Mouse (Mus musculus) hematopoietic stem cell, adult 5-6 weeks (primary cell): Measurements from ENCODE around the gene Tulp2. TPM values are rescaled to one million over a fixed set of nuclear protein-coding genes. Genes with fewer than 3 reads are reported as not detected.
"Not testable (repeated sequence)": the region's sequence is repeated elsewhere in the genome, so short reads cannot be mapped to it uniquely, and the experiment has no call there.

Experiments used
- ATAC-seq, 2 experiments: fragments of 125-278 bp in 1 of 2; replicated peaks in 1 of 2; 2 replicates each; pipeline ENCODE4 v1.8.0; 2016 to 2017; ENCODE audit warnings: inconsistent platforms in 2 of 2, mild to moderate bottlenecking in 2 of 2, moderate number of reproducible peaks in 2 of 2, low read depth in 1 of 2, moderate TSS enrichment in 1 of 2; ENCODE audit not compliant: low FRiP score in 2 of 2, poor library complexity in 2 of 2, severe bottlenecking in 2 of 2, insufficient read depth in 1 of 2, low TSS enrichment in 1 of 2
- total RNA-seq: library from RNA; stranded (forward); fragments of 172-1452, 232-1000 nt; gene quantifications from 2 replicates; pipeline ENCODE4 v1.2.3, GENCODE M21; 2017

Tulp2 gene
- total RNA-seq, 1 experiment from 2014 or later: not detected

GRCm38 (mm10) chr7:45525809-45526473 is 44.3 kb downstream of the Tulp2 start, which contains the start of the genes Ppp1r15a and Plekha4:
TSS of gene Ppp1r15a (minus strand) at chr7:45526268.
TSS of gene Plekha4 (plus strand) at chr7:45526330.
- peak; percentile 73 to 78 for ATAC-seq

GRCm38 (mm10) chr7:45526474-45527120 is 44.9 kb downstream of the Tulp2 start:
- ATAC-seq: no peak

GRCm38 (mm10) chr7:45527169-45527568 is 45.5 kb downstream of the Tulp2 start:
- ATAC-seq: not testable (repeated sequence)

- peak in 1 of 2 experiments; percentile 8; a peak in 1 of 4 replicates for ATAC-seq
Observed at GRCm38 (mm10) chr7:45529461-45529860, 47.8 kb downstream of the Tulp2 start.

DNA sequence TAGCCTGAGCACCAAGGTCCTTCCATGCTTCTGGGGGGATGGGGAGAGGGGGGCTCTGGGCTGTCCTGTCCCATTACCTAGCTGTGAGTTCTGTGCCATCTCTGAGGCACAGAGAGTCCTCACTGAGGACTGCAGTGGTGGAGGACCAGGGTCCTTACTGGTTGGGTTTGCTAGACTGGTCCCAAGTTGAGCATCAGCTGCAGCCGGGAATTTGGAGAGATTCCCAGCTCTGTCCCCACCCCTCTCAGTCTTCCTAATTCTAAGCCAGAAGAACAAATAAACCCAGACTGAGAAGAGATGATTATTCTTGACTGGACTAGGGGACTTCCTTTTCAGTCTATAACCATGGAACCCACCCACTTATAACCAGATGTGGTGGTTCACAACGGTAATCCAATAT is 49.0 kb downstream of the Tulp2 start:
- no peak for ATAC-seq

DNA sequence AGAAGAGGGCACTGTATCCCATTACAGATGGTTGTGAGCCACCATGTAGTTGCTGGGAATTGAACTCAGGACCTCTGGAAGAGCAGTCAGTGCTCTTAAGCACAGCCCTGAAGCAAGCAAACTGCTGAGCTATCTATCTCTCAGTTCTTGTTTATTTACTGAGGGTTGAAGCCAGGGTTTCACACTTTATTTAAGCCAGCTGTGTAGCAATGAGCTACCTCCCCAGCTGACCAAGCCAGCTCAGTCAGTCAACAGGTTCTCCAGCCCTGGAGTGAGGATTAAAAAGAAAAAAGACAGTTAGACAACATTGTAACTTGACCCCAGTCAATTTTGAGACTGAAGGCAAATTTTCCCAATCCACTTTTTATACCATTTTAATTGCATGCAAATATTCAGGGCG is 54.0 kb downstream of the Tulp2 start:
- ATAC-seq: no peak

- ATAC-seq: no peak
Observed at GRCm38 (mm10) chr7:45537602-45538001, 55.9 kb downstream of the Tulp2 start.

GRCm38 (mm10) chr7:45538163-45539041 is 56.7 kb downstream of the Tulp2 start:
- peak; percentile 32 to 51; a peak in 3 of 4 replicates for ATAC-seq

GRCm38 (mm10) chr7:45539095-45539494 is 57.4 kb downstream of the Tulp2 start:
- ATAC-seq: no peak

GRCm38 (mm10) chr7:45540213-45540612 is 58.5 kb downstream of the Tulp2 start:
- ATAC-seq: no peak

DNA sequence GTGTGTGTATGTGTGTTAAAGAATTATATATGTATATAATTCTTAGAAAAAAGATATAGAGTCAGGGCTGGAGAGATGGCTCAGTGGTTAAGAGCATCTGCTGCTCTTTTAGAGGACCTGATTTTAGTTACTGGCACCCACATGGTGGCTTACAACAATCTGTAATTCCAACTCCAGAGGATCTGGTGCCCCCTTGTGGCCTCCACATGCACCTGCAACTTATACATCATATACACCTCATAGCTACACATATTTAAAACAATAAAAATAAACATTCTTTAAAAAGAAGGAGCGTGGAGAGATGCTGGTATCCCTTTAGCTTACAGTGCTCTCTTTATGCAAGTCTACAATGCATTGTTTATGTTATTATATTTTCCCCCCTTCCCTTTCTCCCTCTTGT is 62.8 kb downstream of the Tulp2 start:
- no peak for ATAC-seq

DNA sequence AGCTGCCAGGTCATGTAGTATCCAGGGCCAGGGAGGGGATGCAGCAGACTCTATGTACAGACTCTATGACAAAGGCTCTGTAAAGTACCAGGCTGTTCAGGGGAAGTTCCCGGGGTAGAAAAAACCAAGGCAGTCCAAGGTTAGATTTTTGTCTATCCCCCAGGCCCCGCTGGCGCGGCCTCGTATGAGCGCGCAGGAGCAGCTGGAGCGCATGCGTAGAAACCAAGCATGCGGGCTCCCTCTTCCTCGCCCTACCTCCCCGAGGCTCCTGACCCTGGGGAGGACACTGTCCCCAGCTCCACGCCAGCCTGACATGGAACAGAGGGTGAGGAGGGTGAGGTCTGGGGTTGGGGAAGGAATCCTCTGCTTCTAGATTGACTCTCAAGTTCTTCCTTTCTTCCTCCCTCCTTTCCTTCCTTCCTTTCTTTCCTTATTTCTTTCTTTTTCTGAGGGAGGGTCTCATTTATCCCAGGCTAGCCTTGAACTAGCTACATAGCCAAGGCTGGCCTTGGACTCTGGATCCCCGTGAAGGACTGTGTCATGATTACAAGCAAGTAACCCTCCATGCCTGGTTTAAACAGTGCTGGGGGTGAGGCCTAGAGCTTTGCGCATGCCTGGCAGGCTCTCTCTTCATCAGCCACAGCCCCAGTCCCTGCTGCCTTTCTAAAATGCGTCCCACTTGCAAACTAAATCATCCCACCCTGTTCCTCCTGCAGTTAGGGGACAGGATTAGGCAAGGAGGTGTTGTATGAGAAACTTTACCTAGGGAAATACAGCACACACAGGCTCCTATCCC is 68.2 kb downstream of the Tulp2 start:
- no peak for ATAC-seq

DNA sequence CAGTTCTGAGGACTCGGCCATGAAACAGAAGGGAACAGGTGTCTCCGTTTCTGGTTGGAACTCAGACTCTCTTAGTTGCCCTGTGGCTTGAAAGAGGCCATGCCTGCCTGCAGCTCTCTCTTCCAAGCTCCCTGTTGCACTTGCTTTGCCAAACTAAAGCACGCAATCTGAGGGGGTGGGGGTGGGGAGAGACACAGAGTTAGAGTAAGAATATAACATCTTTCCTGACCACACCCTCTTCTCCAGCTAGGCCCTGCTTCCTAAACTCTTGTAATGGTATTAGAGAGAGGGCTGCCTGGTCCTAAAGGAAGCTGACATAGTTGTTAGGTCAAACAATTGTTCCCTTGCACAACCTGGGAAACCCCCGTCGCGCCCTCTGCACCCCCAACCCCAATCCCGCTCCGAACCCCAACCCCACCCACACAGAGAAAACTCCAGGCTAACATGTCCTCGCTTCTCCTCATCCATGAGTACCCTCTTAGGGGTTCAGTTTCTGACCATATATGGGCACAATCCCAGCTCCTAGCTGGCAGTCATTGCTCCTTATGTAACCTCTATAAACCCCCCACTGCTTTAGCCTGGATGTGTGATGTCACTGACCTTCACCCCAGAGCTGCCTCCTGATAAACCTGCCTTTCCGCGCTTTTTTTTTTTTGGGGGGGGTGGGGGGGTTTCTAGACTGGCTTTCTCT is 69.3 kb downstream of the Tulp2 start:
- no peak for ATAC-seq

DNA sequence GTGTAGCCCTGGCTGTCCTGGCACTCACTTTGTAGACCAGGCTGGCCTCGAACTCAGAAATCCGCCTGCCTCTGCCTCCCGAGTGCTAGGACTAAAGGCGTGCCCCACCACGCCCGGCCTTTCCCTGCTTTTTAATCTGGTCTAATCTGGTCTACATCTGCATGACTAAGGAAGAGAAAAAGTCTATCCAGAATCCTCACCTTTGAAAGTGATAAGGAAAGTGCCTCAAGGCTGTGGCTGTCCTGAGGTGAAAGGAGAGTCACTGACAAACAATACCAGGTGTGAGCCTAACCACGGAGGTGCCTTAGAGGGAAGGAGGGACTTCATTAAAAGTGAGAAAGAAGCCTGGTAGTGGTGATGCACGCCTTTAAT is 69.8 kb downstream of the Tulp2 start:
- ATAC-seq: no peak

GRCm38 (mm10) chr7:45553519-45553918 is 71.8 kb downstream of the Tulp2 start:
- no peak for ATAC-seq

DNA sequence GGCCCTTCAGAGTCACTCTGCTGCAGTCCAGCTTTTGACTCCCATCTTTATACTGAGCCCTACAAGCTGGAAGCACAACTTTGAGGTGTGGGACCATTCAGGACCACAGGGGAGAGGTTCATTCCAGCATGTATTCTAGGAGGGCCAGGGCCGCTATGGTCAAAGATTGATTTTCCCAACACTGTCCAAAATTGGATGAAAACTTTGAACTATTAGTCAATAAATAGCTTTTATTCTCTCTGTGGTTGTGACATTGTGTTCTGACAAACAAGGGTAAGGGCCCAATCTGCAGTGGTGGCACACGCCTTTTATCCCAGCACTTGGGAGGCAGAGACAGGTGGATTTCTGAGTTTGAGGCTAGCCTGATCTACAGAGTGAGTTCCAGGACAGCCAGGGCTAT is 72.3 kb downstream of the Tulp2 start:
- ATAC-seq: no peak

GRCm38 (mm10) chr7:45554744-45555143 is 73.1 kb downstream of the Tulp2 start, which contains the start of gene Hsd17b14:
TSS of gene Hsd17b14 (plus strand) at chr7:45554893.
- no peak for ATAC-seq
